Mouse (Mus musculus) megakaryocyte, embryonic 14.5 days (primary cell): ENCODE data around the gene Sorbs1.

Experiments used
- FLI1 ChIP-seq: IDR thresholded peaks from 2 replicates; pipeline ENCODE4 v1.6.1; 2012; ENCODE audit warnings: low read length, inconsistent platforms, mixed read lengths
- GATA1 ChIP-seq: IDR thresholded peaks from 3 replicates; pipeline ENCODE4 v1.6.1; 2012; ENCODE audit warnings: mixed read lengths, low read length, inconsistent platforms, borderline replicate concordance

GRCm38 (mm10) chr19:40248476-40248875, 265.1 kb downstream of the Sorbs1 start:
- TF ChIP-seq GATA1 (no peak), FLI1 (no peak)
